Comparison of ENCODE assay signal across 35 mouse cellular contexts in genomic region chr13:113897498-113897897, GRCm38 (mm10).
"Had no signal": no experiment of that assay in that cellular context is flagged by ENCODE, and none has a peak within 500 bp of the region (broad histone marks: within the 10 kb centered on the region; RNA-seq: fewer than 3 reads in every experiment).

No protein-coding gene starts in this region.

- H3K36me3 ChIP-seq: heart, embryonic 10.5 days; heart, embryonic 12.5 days; heart, embryonic 13.5 days; heart, embryonic 15.5 days; hindbrain, embryonic 10.5 days; hindbrain, embryonic 12.5 days; hindbrain, embryonic 13.5 days; hindbrain, embryonic 15.5 days; intestine, embryonic 15.5 days; kidney, embryonic 15.5 days had no signal

- H3K9me3 ChIP-seq: heart, embryonic 10.5 days; heart, embryonic 12.5 days; heart, embryonic 13.5 days; heart, embryonic 15.5 days; hindbrain, embryonic 10.5 days; hindbrain, embryonic 12.5 days; hindbrain, embryonic 13.5 days; hindbrain, embryonic 15.5 days; intestine, embryonic 15.5 days; kidney, embryonic 15.5 days had no signal

- H3K9ac ChIP-seq: heart, embryonic 12.5 days; heart, embryonic 13.5 days; heart, embryonic 15.5 days; hindbrain, embryonic 12.5 days; hindbrain, embryonic 13.5 days; hindbrain, embryonic 14.5 days; hindbrain, embryonic 15.5 days; intestine, embryonic 15.5 days; kidney, embryonic 15.5 days had no signal

- H3K4me1 ChIP-seq: hindbrain, embryonic 12.5 days; hindbrain, embryonic 13.5 days; hindbrain, embryonic 15.5 days; intestine, embryonic 15.5 days; kidney, embryonic 15.5 days had no signal

- ATAC-seq: hindbrain, embryonic 16.5 days; hindbrain, postnatal 0 days; inflammation-experienced regulatory T-cells, adult 6 months; intestine, embryonic 15.5 days; intestine, embryonic 16.5 days; intestine, postnatal 0 days had no signal

- H3K27me3 ChIP-seq: heart, embryonic 12.5 days; heart, embryonic 13.5 days; heart, embryonic 15.5 days; hindbrain, embryonic 12.5 days; hindbrain, embryonic 13.5 days; hindbrain, embryonic 15.5 days; intestine, embryonic 15.5 days; kidney, embryonic 15.5 days had no signal

- H3K4me2 ChIP-seq: heart, embryonic 11.5 days; heart, embryonic 12.5 days; heart, embryonic 13.5 days; heart, embryonic 15.5 days; hindbrain, embryonic 12.5 days; hindbrain, embryonic 13.5 days; hindbrain, embryonic 14.5 days; hindbrain, embryonic 15.5 days; intestine, embryonic 15.5 days; kidney, embryonic 15.5 days had no signal

- H3K4me3 ChIP-seq: heart, embryonic 10.5 days; heart, embryonic 12.5 days; heart, embryonic 13.5 days; heart, embryonic 15.5 days; hindbrain, embryonic 10.5 days; hindbrain, embryonic 12.5 days; hindbrain, embryonic 13.5 days; hindbrain, embryonic 15.5 days; intestine, embryonic 15.5 days; kidney, embryonic 15.5 days; layer of hippocampus, adult 2 months had no signal

- H3K27ac ChIP-seq: heart, embryonic 10.5 days; heart, embryonic 13.5 days; heart, embryonic 15.5 days; hindbrain, embryonic 10.5 days; hindbrain, embryonic 12.5 days; hindbrain, embryonic 13.5 days; hindbrain, embryonic 14.5 days; hindbrain, embryonic 15.5 days; hindbrain, postnatal 0 days; intestine, embryonic 15.5 days; kidney, embryonic 15.5 days; kidney, postnatal 0 days; layer of hippocampus, adult 2 months had no signal

- DNase-seq: heart, postnatal 10 days; heart, postnatal 14 days; heart, postnatal 36 days; heart, postnatal 4 days; kidney, adult 11 months; kidney, adult 18-20 months; kidney, adult 2 months; kidney, adult 8-10 months; kidney, adult 9 months; kidney, postnatal 10 days; kidney, postnatal 14 days; kidney, postnatal 25 days; kidney, postnatal 36 days; kidney, postnatal 4 days; layer of hippocampus, adult 9-11 months; layer of hippocampus, postnatal 36 days had no signal
